ENCODE assay signal across 9 mouse cellular contexts in the genomic region with DNA sequence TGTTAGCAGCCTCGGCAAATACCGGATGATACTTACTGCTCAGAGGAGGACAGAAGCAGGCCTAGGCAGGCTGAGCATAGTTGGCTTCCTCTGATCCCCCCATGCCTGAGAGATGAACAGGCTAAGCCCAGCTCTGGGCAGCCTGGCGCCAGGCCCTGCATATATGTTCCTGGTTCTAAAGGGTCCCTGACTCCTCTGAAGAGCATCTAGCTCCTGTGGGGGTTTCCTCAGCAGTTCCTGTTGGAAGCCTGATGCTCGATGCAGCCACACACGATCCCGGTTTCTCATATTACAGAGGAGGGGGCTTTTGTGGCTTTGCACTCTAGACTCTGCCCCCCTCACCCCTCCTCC. TPM values are rescaled to one million over a fixed set of nuclear protein-coding genes. Genes with fewer than 3 reads are reported as not detected.
DNase-seq lines count a peak whose midpoint lies in the region; ATAC-seq lines count a peak whose summit lies in the region.
"Had no signal": no experiment of that assay in that cellular context is flagged by ENCODE, and none has a peak within 500 bp of the region (broad histone marks: within the 10 kb centered on the region; RNA-seq: fewer than 3 reads in every experiment).

No protein-coding gene starts in this region.

- peak overlapping the region; percentile 58 for H3K4me3 ChIP-seq in kidney, embryonic 14.5 days (ENCODE audit: low read length)
- peak overlapping the region; percentile 68 for H3K4me3 ChIP-seq in hindbrain, embryonic 13.5 days
- H3K4me3 ChIP-seq in midbrain, embryonic 16.5 days (ENCODE audit: low read depth, low read length) = peak overlapping the region; percentile 55

- peak overlapping the region; percentile 69; the same call in 1 of the 2 replicates for H3K9ac ChIP-seq in kidney, embryonic 14.5 days (ENCODE audit: low read depth, low read length)
- peak overlapping the region; percentile 95 for H3K9ac ChIP-seq in hindbrain, embryonic 13.5 days
- H3K9ac ChIP-seq in midbrain, embryonic 16.5 days (ENCODE audit: low read depth, low read length) = peak overlapping the region; percentile 85

- peak overlapping the region; percentile 100 for H3K4me2 ChIP-seq in kidney, embryonic 14.5 days (replicated peaks; ENCODE audit: low read depth, low read length)
- H3K4me2 ChIP-seq in hindbrain, embryonic 13.5 days = peak overlapping the region; percentile 91
- H3K4me2 ChIP-seq in midbrain, embryonic 16.5 days (ENCODE audit: low read length) = peak overlapping the region; percentile 88

- WGBS in kidney, embryonic 14.5 days = 11% methylated on average over 6 of the region's 6 CpGs
- 12% methylated on average over 6 of the region's 6 CpGs for WGBS in hindbrain, embryonic 13.5 days
- 8% methylated on average over 6 of the region's 6 CpGs for WGBS in midbrain, embryonic 16.5 days

- H3K4me1 ChIP-seq in kidney, embryonic 14.5 days (ENCODE audit: control insufficient read depth, insufficient read depth, low read length) = peaks cover 28% of the 10 kb centered on the region; the same call in 1 of the 2 replicates
- H3K4me1 ChIP-seq in hindbrain, embryonic 13.5 days (replicated peaks) = peaks cover 56% of the 10 kb centered on the region
- H3K4me1 ChIP-seq in midbrain, embryonic 16.5 days (ENCODE audit: control insufficient read depth, insufficient read depth, low read length) = peaks cover 36% of the 10 kb centered on the region

- H3K27me3 ChIP-seq in kidney, embryonic 14.5 days (ENCODE audit: control insufficient read depth, insufficient read depth, low read length) = peaks cover 21% of the 10 kb centered on the region
- peaks cover 26% of the 10 kb centered on the region for H3K27me3 ChIP-seq in hindbrain, embryonic 13.5 days
- H3K27me3 ChIP-seq in midbrain, embryonic 16.5 days (ENCODE audit: control insufficient read depth, insufficient read depth, low read depth, low read length) = no peaks in the 10 kb centered on the region

- peak; percentile 22; the same call in 1 of the 2 replicates for ATAC-seq in kidney, embryonic 14.5 days (ENCODE audit: low FRiP score, low TSS enrichment)
- ATAC-seq in hindbrain, embryonic 13.5 days (ENCODE audit: low FRiP score) = peak; percentile 25
- ATAC-seq in midbrain, embryonic 16.5 days = peak; percentile 22

- DNase-seq in kidney, postnatal 25 days = no peak
- DNase-seq in embryo, embryonic 9.5 days (ENCODE audit: extremely low spot score) = peak; percentile 47
- DNase-seq in urinary bladder, postnatal 10 days (ENCODE audit: low spot score) = no peak
- DNase-seq in kidney, postnatal 4 days = no peak
- no peak for DNase-seq in left cerebral cortex, adult 11 months (ENCODE audit: low spot score)

- no peak overlapping the region for H3K27ac ChIP-seq in kidney, embryonic 14.5 days (ENCODE audit: low read depth, low read length)
- peak overlapping the region; percentile 97 for H3K27ac ChIP-seq in hindbrain, embryonic 13.5 days
- H3K27ac ChIP-seq in midbrain, embryonic 16.5 days (ENCODE audit: low read length) = peak overlapping the region; percentile 97

- no peaks in the 10 kb centered on the region for H3K9me3 ChIP-seq in kidney, embryonic 14.5 days (ENCODE audit: control insufficient read depth, low read length)
- H3K9me3 ChIP-seq in hindbrain, embryonic 13.5 days = no peaks in the 10 kb centered on the region
- H3K9me3 ChIP-seq in midbrain, embryonic 16.5 days (replicated peaks; ENCODE audit: control insufficient read depth, low read length, poor library complexity, severe bottlenecking) = no peaks in the 10 kb centered on the region

- no peaks in the 10 kb centered on the region for H3K36me3 ChIP-seq in kidney, embryonic 14.5 days (ENCODE audit: control insufficient read depth, insufficient read depth, low read length)
- peaks cover 14% of the 10 kb centered on the region for H3K36me3 ChIP-seq in hindbrain, embryonic 13.5 days
- H3K36me3 ChIP-seq in midbrain, embryonic 16.5 days (ENCODE audit: control insufficient read depth, insufficient read depth, low read length) = peaks cover 4% of the 10 kb centered on the region; the same call in 1 of the 2 replicates

RNA-seq across cellular contexts. Expression of a gene that starts 0.4 kb away (rescaled TPM):
- 2.1 and 2.9 TPM in 2 replicates for polyA plus RNA-seq in kidney, embryonic 14.5 days (2014; fragmentation: Nextera tagmentation; extraction: Ambion mirVana)
- 24.8 and 27.3 TPM in 2 replicates for polyA plus RNA-seq in hindbrain, embryonic 13.5 days (2015; fragmentation: Nextera tagmentation; extraction: Ambion mirVana)
- polyA plus RNA-seq in midbrain, embryonic 16.5 days (2015; fragmentation: Nextera tagmentation; extraction: Ambion mirVana) = 42.4 and 44.7 TPM in 2 replicates
- polyA plus RNA-seq: erythroblast, embryonic 14.5 days had no signal

RNA-seq across cellular contexts. Expression of a gene that starts 0.9 kb away (rescaled TPM):
- polyA plus RNA-seq in kidney, embryonic 14.5 days (2014; fragmentation: Nextera tagmentation; extraction: Ambion mirVana) = 29.1 and 57.6 TPM in 2 replicates
- 1.2 and 1.8 TPM in 2 replicates for polyA plus RNA-seq in hindbrain, embryonic 13.5 days (2015; fragmentation: Nextera tagmentation; extraction: Ambion mirVana)
- polyA plus RNA-seq in midbrain, embryonic 16.5 days (2015; fragmentation: Nextera tagmentation; extraction: Ambion mirVana) = 1.3 TPM in 2 replicates
- polyA plus RNA-seq: erythroblast, embryonic 14.5 days had no signal

RNA-seq across cellular contexts. Expression of a gene that starts 28.6 kb away (rescaled TPM):
- polyA plus RNA-seq in kidney, embryonic 14.5 days (2014; fragmentation: Nextera tagmentation; extraction: Ambion mirVana) = 3.9 and 4.7 TPM in 2 replicates
- 1.9 TPM in 2 replicates for polyA plus RNA-seq in hindbrain, embryonic 13.5 days (2015; fragmentation: Nextera tagmentation; extraction: Ambion mirVana)
- polyA plus RNA-seq in midbrain, embryonic 16.5 days (2015; fragmentation: Nextera tagmentation; extraction: Ambion mirVana) = 2.1 and 2.5 TPM in 2 replicates
- polyA plus RNA-seq: erythroblast, embryonic 14.5 days had no signal

RNA-seq across cellular contexts. Expression of a gene that starts 42.8 kb away (rescaled TPM):
- polyA plus RNA-seq in kidney, embryonic 14.5 days (2014; fragmentation: Nextera tagmentation; extraction: Ambion mirVana) = 31.7 and 46.9 TPM in 2 replicates
- polyA plus RNA-seq in hindbrain, embryonic 13.5 days (2015; fragmentation: Nextera tagmentation; extraction: Ambion mirVana) = 22.3 and 22.9 TPM in 2 replicates
- 19.7 and 20.7 TPM in 2 replicates for polyA plus RNA-seq in midbrain, embryonic 16.5 days (2015; fragmentation: Nextera tagmentation; extraction: Ambion mirVana)

RNA-seq across cellular contexts. Expression of a gene that starts 43.2 kb away (rescaled TPM):
- 178 and 249 TPM in 2 replicates for polyA plus RNA-seq in kidney, embryonic 14.5 days (2014; fragmentation: Nextera tagmentation; extraction: Ambion mirVana)
- 148 and 153 TPM in 2 replicates for polyA plus RNA-seq in hindbrain, embryonic 13.5 days (2015; fragmentation: Nextera tagmentation; extraction: Ambion mirVana)
- polyA plus RNA-seq in midbrain, embryonic 16.5 days (2015; fragmentation: Nextera tagmentation; extraction: Ambion mirVana) = 125 and 136 TPM in 2 replicates

Comparison
In these comparisons a context has a peak if more than half of its experiments do, and no peak if none do; other contexts are left out.
1. RNA of a gene that starts 0.9 kb away (polyA plus RNA-seq): 29.1 to 57.6 TPM in kidney, embryonic 14.5 days; 1.2 to 1.8 TPM in hindbrain, embryonic 13.5 days and 1.3 TPM in midbrain, embryonic 16.5 days; every median in the first group is over 10 times any median in the second.
2. Peak in every context shown above with its lines, with median percentiles within 50 percentile points of each other: ATAC-seq, H3K4me2 ChIP-seq, H3K4me3 ChIP-seq and H3K9ac ChIP-seq.